Mouse (Mus musculus) liver, embryonic 14.5 days (tissue): ENCODE data around the gene Acot7. TPM values are rescaled to one million over a fixed set of nuclear protein-coding genes. Genes with fewer than 3 reads are reported as not detected.

Experiments used
- ATAC-seq: fragments of 200-750 bp; cut with Nextera tagmentation; 2 replicates; pipeline ENCODE4 v1.8.0; 2017; ENCODE audit warnings: moderate number of reproducible peaks, mild to moderate bottlenecking, moderate library complexity; ENCODE audit not compliant: insufficient read depth
- DNase-seq, 3 experiments: peaks; one replicate each; pipeline ENCODE4 v3.0.0-alpha.2; 2012 to 2013; ENCODE audit warnings: low read depth in 3 of 3, low spot score in 3 of 3
- H3K27ac ChIP-seq: fragments of 300-500 bp; sonication (generic); 2 replicates; pipeline ENCODE4 v1.5.1; 2014; ENCODE audit warnings: moderate library complexity, mild to moderate bottlenecking, control low read depth, inconsistent platforms
- H3K27me3 ChIP-seq: fragments of 300-500 bp; sonication (generic); 2 replicates; pipeline ENCODE4 v1.6.1; 2014; ENCODE audit warnings: mild to moderate bottlenecking, low read length, moderate library complexity; ENCODE audit not compliant: control insufficient read depth, insufficient read depth
- H3K36me3 ChIP-seq: fragments of 300-500 bp; sonication (generic); replicated peaks from 2 replicates; pipeline ENCODE4 v1.6.1; 2014; ENCODE audit warnings: low read depth; ENCODE audit not compliant: control insufficient read depth, insufficient read depth
- H3K4me1 ChIP-seq, 2 experiments: fragments of 200-500 bp in 1 of 2; fragments of 300-500 bp in 1 of 2; sonication (generic) in 1 of 2; replicated peaks; 2 replicates each; pipeline ENCODE4 v1.6.1; 2012 to 2014; ENCODE audit warnings: antibody characterized with exemption in 1 of 2, inconsistent platforms in 1 of 2, low read length in 1 of 2; ENCODE audit not compliant: control insufficient read depth in 2 of 2, insufficient read depth in 2 of 2
- H3K4me2 ChIP-seq: fragments of 300-500 bp; sonication (generic); 2 replicates; pipeline ENCODE4 v1.6.1; 2014; ENCODE audit warnings: low read depth, mild to moderate bottlenecking, control low read depth, moderate library complexity
- H3K4me3 ChIP-seq, 2 experiments: fragments of 200-500 bp in 1 of 2; fragments of 300-500 bp in 1 of 2; sonication (generic) in 1 of 2; 2 replicates each; pipeline ENCODE4 v1.5.1; 2012 to 2014; ENCODE audit warnings: low read depth in 2 of 2, low read length in 2 of 2, mild to moderate bottlenecking in 2 of 2, control low read depth in 1 of 2, inconsistent platforms in 1 of 2, moderate library complexity in 1 of 2; ENCODE audit not compliant: insufficient read depth in 1 of 2
- H3K9ac ChIP-seq: fragments of 300-500 bp; sonication (generic); replicated peaks from 2 replicates; pipeline ENCODE4 v1.6.1; 2014; ENCODE audit warnings: mild to moderate bottlenecking, control low read depth, moderate library complexity
- H3K9me3 ChIP-seq: fragments of 300-500 bp; sonication (generic); 2 replicates; pipeline ENCODE4 v1.6.1; 2016; ENCODE audit warnings: low read length, mixed read lengths; ENCODE audit not compliant: control insufficient read depth
- CTCF ChIP-seq: IDR thresholded peaks from 2 replicates; pipeline ENCODE4 v1.5.1; 2016; ENCODE audit warnings: antibody characterized with exemption, low read depth, control low read depth
- EP300 ChIP-seq: IDR thresholded peaks from 2 replicates; pipeline ENCODE4 v1.6.1; 2016; ENCODE audit warnings: antibody characterized with exemption, low read depth
- WGBS: fragments of 180-500 bp; shearing (Covaris S2); extraction: QIAGEN DNeasy Blood & Tissue Kit; methylation state at CpG from one replicate; pipeline ENCODE4 v1.1.7; 2014; ENCODE audit not compliant: insufficient replicate concordance; 5-methylcytosine and 5-hydroxymethylcytosine counted together
- polyA plus RNA-seq, 2 experiments: library from polyadenylated mRNA; depleted of rRNA in 1 of 2; stranded (reverse) in 1 of 2; unstranded in 1 of 2; fragments of >200 nt; fragmentation: Nextera tagmentation in 1 of 2; extraction: Ambion mirVana in 1 of 2; gene quantifications; 2 replicates each; pipeline versions ENCODE4 v1.2.1 to v1.2.3; 2012 to 2014

Acot7 gene
- polyA plus RNA-seq, 2 experiments, result 12.5 to 13.0 TPM

DNA sequence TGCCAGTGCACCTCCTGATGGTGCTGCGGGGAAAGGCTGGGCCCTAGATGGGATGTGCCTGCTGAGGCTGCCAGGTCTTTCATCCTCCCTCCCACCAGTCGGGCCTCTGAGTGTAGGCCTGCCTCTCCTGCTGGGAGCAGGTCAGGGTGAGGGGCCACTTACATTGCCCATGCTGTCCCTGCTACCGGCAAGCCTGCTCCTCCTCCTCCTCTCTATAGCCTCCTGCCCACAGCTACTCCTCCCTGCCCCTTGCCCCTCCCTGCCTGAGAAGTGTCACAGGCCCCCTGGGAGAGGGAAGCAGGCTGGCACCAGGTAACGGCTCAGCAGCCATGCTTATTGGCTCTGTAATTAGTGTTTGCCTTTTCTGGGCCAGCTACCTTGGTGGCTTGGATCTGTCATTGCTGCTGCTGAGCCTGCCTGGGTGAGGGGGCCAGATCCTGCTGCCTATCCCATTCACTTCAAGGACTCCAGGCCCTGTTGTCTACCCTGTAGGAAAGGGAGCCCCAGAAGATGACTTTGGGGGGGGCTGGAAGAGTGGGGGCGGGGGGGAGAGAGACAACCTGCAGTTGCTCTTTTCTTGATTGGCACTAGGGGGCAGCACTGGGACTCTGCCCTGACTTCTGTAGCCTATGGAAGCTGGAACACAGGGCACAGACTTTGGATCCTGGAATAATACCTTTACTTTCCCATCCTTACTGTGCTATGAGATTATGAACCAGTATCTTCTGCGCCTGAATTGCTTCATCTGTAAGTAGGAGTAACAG is 41.6 kb upstream of the Acot7 start:
- Histone ChIP-seq H3K9ac (no peak overlapping the region), H3K4me2 (no peak overlapping the region), H3K36me3 (no peaks in the 10 kb centered on the region), H3K27ac (no peak overlapping the region), H3K4me3 (no peak overlapping the region), H3K4me1 (peaks cover 3 to 6% of the 10 kb centered on the region in 2 experiments; a peak in 3 of 4 replicates), H3K27me3 (peaks cover 32% of the 10 kb centered on the region), H3K9me3 (no peaks in the 10 kb centered on the region)
- DNase-seq (no peak), ATAC-seq (no peak)
- TF ChIP-seq EP300 (no peak), CTCF (peak; percentile 74)
- 38% methylated on average over 6 of the region's 6 CpGs for WGBS

DNA sequence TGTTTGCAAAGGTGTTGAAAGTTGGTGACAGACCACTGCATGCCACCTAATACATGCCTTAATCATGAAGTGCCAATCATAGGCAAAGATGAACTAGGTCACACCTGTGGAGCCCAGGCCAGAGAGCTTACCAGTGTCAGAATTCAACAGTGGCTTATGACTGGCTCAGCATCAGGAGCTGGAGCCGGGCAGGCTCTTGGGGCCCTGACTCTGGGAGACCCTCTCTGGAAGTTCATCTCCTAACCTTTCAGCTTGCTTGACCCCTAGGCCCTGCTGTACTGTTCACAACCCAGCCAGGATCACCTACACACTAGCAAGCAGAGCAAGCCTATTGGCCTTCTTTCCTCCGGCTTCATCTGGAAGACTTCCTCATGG is 41.1 kb upstream of the Acot7 start:
- WGBS, result 77% methylated on average over 2 of the region's 2 CpGs
- Histone ChIP-seq H3K4me1 (peaks cover 3 to 6% of the 10 kb centered on the region in 2 experiments; a peak in 3 of 4 replicates), H3K9ac (no peak overlapping the region), H3K9me3 (no peaks in the 10 kb centered on the region), H3K27me3 (peaks cover 26% of the 10 kb centered on the region), H3K4me3 (no peak overlapping the region), H3K4me2 (no peak overlapping the region), H3K36me3 (no peaks in the 10 kb centered on the region), H3K27ac (no peak overlapping the region)
- no peak for ATAC-seq
- DNase-seq, result no peak
- TF ChIP-seq EP300, result no peak
- no peak for TF ChIP-seq CTCF

DNA sequence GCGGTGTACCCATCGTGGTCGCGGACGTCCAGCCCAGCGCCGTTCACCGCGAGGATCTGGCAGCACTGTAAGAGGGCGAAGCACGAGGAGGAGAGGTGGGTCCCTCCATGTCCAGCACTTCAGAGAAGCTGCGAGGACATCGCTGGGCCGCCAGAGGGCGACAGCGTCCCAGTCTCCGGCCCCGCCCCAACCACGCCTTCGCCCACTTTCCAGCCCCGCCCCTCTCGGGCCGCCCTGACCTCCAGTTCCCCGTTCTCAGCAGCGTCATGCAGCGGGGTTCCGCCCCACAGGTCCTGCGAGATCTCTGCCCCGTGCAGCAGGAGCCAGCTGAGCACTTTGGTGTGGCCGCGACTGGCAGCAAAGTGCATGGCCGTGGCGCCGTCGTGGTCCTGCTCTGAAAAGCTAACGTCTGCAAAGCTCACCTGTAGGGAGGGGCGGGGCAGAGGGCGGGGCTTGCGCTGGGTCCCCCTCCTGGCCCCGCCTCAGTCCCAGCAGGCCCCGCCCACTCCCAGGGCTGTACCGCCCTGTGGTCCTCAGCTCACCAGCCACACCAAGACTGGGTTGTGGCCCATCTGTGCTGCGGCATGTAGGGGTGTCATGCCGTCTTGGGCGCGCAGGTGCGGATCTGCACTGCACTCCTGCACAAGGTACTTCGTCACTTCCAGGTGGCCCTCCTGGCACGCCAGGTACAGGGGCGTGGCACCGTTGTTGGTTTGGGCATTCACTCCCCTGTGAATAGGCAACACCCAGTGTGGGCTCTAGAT is 39.3 kb upstream of the Acot7 start:
- H3K27me3 ChIP-seq, result peaks cover 8% of the 10 kb centered on the region
- no peaks in the 10 kb centered on the region for H3K9me3 ChIP-seq
- H3K4me1 ChIP-seq, result peaks cover 3 to 6% of the 10 kb centered on the region in 2 experiments; a peak in 3 of 4 replicates
- TF ChIP-seq CTCF (peak; percentile 97), EP300 (no peak)
- peak; percentile 88 for ATAC-seq
- H3K9ac ChIP-seq, result no peak overlapping the region
- 3% methylated on average over 51 of the region's 51 CpGs for WGBS
- peak; percentile 66 to 76 (median 66) for DNase-seq
- H3K27ac ChIP-seq, result no peak overlapping the region
- peak overlapping the region; percentile 51 to 56 for H3K4me3 ChIP-seq
- no peaks in the 10 kb centered on the region for H3K36me3 ChIP-seq
- peak overlapping the region; percentile 74 for H3K4me2 ChIP-seq

- no peaks in the 10 kb centered on the region; the same call in 1 of the 2 replicates for H3K27me3 ChIP-seq
- no peaks in the 10 kb centered on the region for H3K9me3 ChIP-seq
- peaks cover 3 to 6% of the 10 kb centered on the region in 2 experiments; a peak in 3 of 4 replicates for H3K4me1 ChIP-seq
- no peak overlapping the region for H3K4me2 ChIP-seq
- peak in 1 of 3 experiments; percentile 37 for DNase-seq
- H3K36me3 ChIP-seq, result no peaks in the 10 kb centered on the region
- no peak overlapping the region for H3K4me3 ChIP-seq
- no peak overlapping the region for H3K9ac ChIP-seq
- TF ChIP-seq EP300, result no peak
- peak; percentile 91 for TF ChIP-seq CTCF
- 23% methylated on average over 6 of the region's 6 CpGs for WGBS
- H3K27ac ChIP-seq, result no peak overlapping the region
- ATAC-seq, result no peak
Observed at GRCm38 (mm10) chr4:152140441-152140840, 37.5 kb upstream of the Acot7 start.
